In genomic region chr2:16356921-16357837, GRCm38 (mm10) we compare ENCODE assay signal across 7 mouse cellular contexts. TPM values are rescaled to one million over a fixed set of nuclear protein-coding genes. Genes with fewer than 3 reads are reported as not detected.
DNase-seq lines count a peak whose midpoint lies in the region; ATAC-seq and TF ChIP-seq lines count a peak whose summit lies in the region.

No protein-coding gene starts in this region.

- peak; percentile 13 for DNase-seq in ES-E14 (ENCODE audit: low read depth, low spot score)
- peak; percentile 53 for DNase-seq in embryo, embryonic 10.5 days (ENCODE audit: low spot score)
- peak; percentile 16 to 17 for DNase-seq in heart, postnatal 14 days
- peak; percentile 45 to 65 for DNase-seq in kidney, postnatal 4 days
- DNase-seq in midbrain, embryonic 14.5 days: peak; percentile 35
- peak; percentile 59 for DNase-seq in thymus, postnatal 25 days

- H3K27ac ChIP-seq in ES-E14 (ENCODE audit: insufficient read depth, low read depth, low read length, poor library complexity, severe bottlenecking): peak overlapping the region; percentile 50; the same call in 1 of the 2 replicates
- 0 out of 2 replicates have a peak overlapping the region, but pooled peaks have one; percentile 20 for H3K27ac ChIP-seq in midbrain, embryonic 14.5 days (replicated peaks; ENCODE audit: low read depth, low read length)

- H3K4me1 ChIP-seq in E14TG2a.4 (replicated peaks; ENCODE audit: low read depth, low read length) (peaks cover 21% of the 10 kb centered on the region), ES-E14 (ENCODE audit: control insufficient read depth in 2 of 2, insufficient read depth in 2 of 2, low read length in 2 of 2, poor library complexity in 1 of 2) (peaks cover 0 to 2% of the 10 kb centered on the region in 2 experiments; a peak in 1 of 4 replicates)
- H3K4me1 ChIP-seq in midbrain, embryonic 14.5 days (ENCODE audit: control insufficient read depth, insufficient read depth, low read length): 0 out of 2 replicates have a peak, but pooled peaks cover 4% of the 10 kb centered on the region

- H3K4me3 ChIP-seq in E14TG2a.4 (replicated peaks; ENCODE audit: low read length) (peak overlapping the region; percentile 97), ES-E14 (ENCODE audit: insufficient read depth in 1 of 2, low read depth in 1 of 2, low read length in 2 of 2, poor library complexity in 1 of 2, severe bottlenecking in 1 of 2) (peak overlapping the region; percentile 78 to 88)
- H3K4me3 ChIP-seq in midbrain, embryonic 14.5 days (replicated peaks; ENCODE audit: low read depth, low read length): peak overlapping the region; percentile 69

- intact Hi-C loops in heart, postnatal 14 days (cut with DNase I): loop anchor here (2.0 to 5.0 kb wide), 4 partner anchors 555 to 1058 kb away; no protein-coding TSS in a partner anchor

- in situ Hi-C loops in ES-E14 (cut with MboI; ENCODE audit: low sequenced_read_pairs in 2 of 2, unreplicated experiment in 2 of 2): no loop called here

- 3% methylated on average over 33 of the region's 33 CpGs for WGBS in midbrain, embryonic 14.5 days

- no peak for TF ChIP-seq CTCF in E14TG2a.4 (conservative IDR thresholded peaks at IDR 0.05; ENCODE audit: low read length)

- ATAC-seq in midbrain, embryonic 14.5 days (ENCODE audit: low FRiP score, low TSS enrichment): 0 out of 2 replicates have a peak, but pooled peaks have one; percentile 3

- H3K36me3 ChIP-seq in E14TG2a.4 (ENCODE audit: insufficient read depth, low read length): no peaks in the 10 kb centered on the region
- no peaks in the 10 kb centered on the region for H3K36me3 ChIP-seq in ES-E14 (ENCODE audit: control insufficient read depth, insufficient read depth, low read length, poor library complexity, severe bottlenecking)
- no peaks in the 10 kb centered on the region for H3K36me3 ChIP-seq in midbrain, embryonic 14.5 days (ENCODE audit: control insufficient read depth, insufficient read depth, low read length)

- H3K9me3 ChIP-seq in E14TG2a.4 (ENCODE audit: low read length) (no peaks in the 10 kb centered on the region), ES-E14 (ENCODE audit: control insufficient read depth, insufficient read depth, low read depth, low read length) (no peaks in the 10 kb centered on the region)
- no peaks in the 10 kb centered on the region for H3K9me3 ChIP-seq in midbrain, embryonic 14.5 days (ENCODE audit: control insufficient read depth, low read length)

- H3K9ac ChIP-seq in ES-E14 (ENCODE audit: insufficient read depth, low read depth, low read length, poor library complexity, severe bottlenecking): peak overlapping the region; percentile 77
- peak overlapping the region; percentile 80 for H3K9ac ChIP-seq in midbrain, embryonic 14.5 days (replicated peaks; ENCODE audit: low read length)

- H3K27me3 ChIP-seq in E14TG2a.4 (ENCODE audit: insufficient read depth, low read length): peaks cover 17% of the 10 kb centered on the region
- H3K27me3 ChIP-seq in midbrain, embryonic 14.5 days (ENCODE audit: control insufficient read depth, insufficient read depth, low read length): peaks cover 7% of the 10 kb centered on the region; the same call in 1 of the 2 replicates

- peak overlapping the region; percentile 74 for H3K4me2 ChIP-seq in midbrain, embryonic 14.5 days (ENCODE audit: low read length)

TF ChIP-seq in ES-E14, 5 proteins besides CTCF, POLR2A, EP300 and RAD21:
- TF ChIP-seq ZNF384 (IDR thresholded peaks at IDR 0.05; ENCODE audit: low read depth, low read length): no peak
- TF ChIP-seq HCFC1 (IDR thresholded peaks at IDR 0.05; ENCODE audit: borderline replicate concordance, insufficient read depth, low read length): no peak
- TF ChIP-seq ZC3H11A (IDR thresholded peaks at IDR 0.05; ENCODE audit: borderline replicate concordance, low read depth, low read length): no peak
- TF ChIP-seq MAFK (IDR thresholded peaks at IDR 0.05; ENCODE audit: insufficient read depth, low read depth, low read length): no peak
- TF ChIP-seq CHD2 (IDR thresholded peaks at IDR 0.05; ENCODE audit: low read depth, low read length): no peak

RNA-seq across cellular contexts. Expression of gene Plxdc2, which starts 1.1 kb away (rescaled TPM):
- 11.7 and 15.2 TPM in 2 replicates for total RNA-seq in ES-E14 (2012; rRNA removed)
- 10 to 100 TPM; 24.3 to 26.4 TPM for total RNA-seq in heart, postnatal 14 days (2021)
- polyA plus RNA-seq in midbrain, embryonic 14.5 days (2014; fragmentation: Nextera tagmentation; extraction: Ambion mirVana): 17.6 and 21.5 TPM in 2 replicates

Comparison
In these comparisons a context has a peak if more than half of its experiments do, and no peak if none do; other contexts are left out.
1. Peak in every context shown above with its lines: DNase-seq, ATAC-seq, H3K4me3 ChIP-seq and H3K27ac ChIP-seq.